Mouse (Mus musculus) MEL (cell line): Measurements from ENCODE around the gene Cfdp1.

Experiments used
- BHLHE40 ChIP-seq: IDR thresholded peaks from 2 replicates; pipeline ENCODE4 v1.6.1; 2012; ENCODE audit warnings: low read depth, mild to moderate bottlenecking, inconsistent platforms, low read length, improper control_type of control experiment, borderline replicate concordance
- CTCF ChIP-seq, 3 experiments: IDR thresholded peaks in 2 of 3; conservative IDR thresholded peaks in 1 of 3; 2 replicates each; pipeline ENCODE4 v1.5.1; 2011 to 2012; ENCODE audit warnings: low read length in 3 of 3, low read depth in 2 of 3, mild to moderate bottlenecking in 2 of 3, improper control_type of control experiment in 1 of 3, inconsistent platforms in 1 of 3, mixed read lengths in 1 of 3, moderate library complexity in 1 of 3; ENCODE audit not compliant: control insufficient read depth in 1 of 3, insufficient read depth in 1 of 3, poor library complexity in 1 of 3, severe bottlenecking in 1 of 3
- ELF1 ChIP-seq: IDR thresholded peaks from 2 replicates; pipeline ENCODE4 v1.6.1; 2014; ENCODE audit warnings: low read depth, mild to moderate bottlenecking, inconsistent platforms, low read length, improper control_type of control experiment, moderate library complexity
- EP300 ChIP-seq, 2 experiments: IDR thresholded peaks; 2 replicates each; pipeline ENCODE4 v1.6.1; 2011; ENCODE audit warnings: improper control_type of control experiment in 2 of 2, low read length in 2 of 2, low read depth in 1 of 2, mild to moderate bottlenecking in 1 of 2
- HCFC1 ChIP-seq: IDR thresholded peaks from 2 replicates; pipeline ENCODE4 v1.6.1; 2012; ENCODE audit warnings: low read depth, mild to moderate bottlenecking, inconsistent platforms, low read length, improper control_type of control experiment, moderate library complexity
- MAFK ChIP-seq: IDR thresholded peaks from 2 replicates; pipeline ENCODE4 v1.6.1; 2011; ENCODE audit warnings: low read depth, mild to moderate bottlenecking, low read length, improper control_type of control experiment, borderline replicate concordance
- MAZ ChIP-seq: IDR thresholded peaks from 2 replicates; pipeline ENCODE4 v1.6.1; 2012; ENCODE audit warnings: low read depth, mild to moderate bottlenecking, inconsistent platforms, low read length, improper control_type of control experiment
- MXI1 ChIP-seq: IDR thresholded peaks from 2 replicates; pipeline ENCODE4 v1.6.1; 2011; ENCODE audit warnings: mild to moderate bottlenecking, low read depth, low read length, improper control_type of control experiment
- MYB ChIP-seq: IDR thresholded peaks from 2 replicates; pipeline ENCODE4 v1.6.1; 2011; ENCODE audit warnings: mild to moderate bottlenecking, low read depth, low read length, improper control_type of control experiment
- MYC ChIP-seq: IDR thresholded peaks from 2 replicates; pipeline ENCODE4 v1.6.1; 2011; ENCODE audit warnings: low read depth, mild to moderate bottlenecking, low read length, improper control_type of control experiment, moderate library complexity
- POLR2A ChIP-seq, 2 experiments: IDR thresholded peaks; 2 replicates each; pipeline ENCODE4 v1.6.1; 2011 to 2012; ENCODE audit warnings: low read length in 2 of 2, mild to moderate bottlenecking in 2 of 2, control low read depth in 1 of 2, improper control_type of control experiment in 1 of 2, low read depth in 1 of 2, moderate library complexity in 1 of 2; ENCODE audit not compliant: control insufficient read depth in 1 of 2, insufficient read depth in 1 of 2, poor library complexity in 1 of 2
- POLR2AphosphoS2 ChIP-seq: IDR thresholded peaks from 2 replicates; pipeline ENCODE4 v1.6.1; 2011; ENCODE audit warnings: low read length, improper control_type of control experiment
- TAL1 ChIP-seq: IDR thresholded peaks from 2 replicates; pipeline ENCODE4 v1.6.1; 2012; ENCODE audit warnings: mild to moderate bottlenecking, inconsistent platforms, low read length, moderate library complexity, mixed read lengths
- TCF12 ChIP-seq: IDR thresholded peaks from 2 replicates; pipeline ENCODE4 v1.6.1; 2014; ENCODE audit warnings: low read depth, mild to moderate bottlenecking, inconsistent platforms, low read length, improper control_type of control experiment, moderate library complexity

DNA sequence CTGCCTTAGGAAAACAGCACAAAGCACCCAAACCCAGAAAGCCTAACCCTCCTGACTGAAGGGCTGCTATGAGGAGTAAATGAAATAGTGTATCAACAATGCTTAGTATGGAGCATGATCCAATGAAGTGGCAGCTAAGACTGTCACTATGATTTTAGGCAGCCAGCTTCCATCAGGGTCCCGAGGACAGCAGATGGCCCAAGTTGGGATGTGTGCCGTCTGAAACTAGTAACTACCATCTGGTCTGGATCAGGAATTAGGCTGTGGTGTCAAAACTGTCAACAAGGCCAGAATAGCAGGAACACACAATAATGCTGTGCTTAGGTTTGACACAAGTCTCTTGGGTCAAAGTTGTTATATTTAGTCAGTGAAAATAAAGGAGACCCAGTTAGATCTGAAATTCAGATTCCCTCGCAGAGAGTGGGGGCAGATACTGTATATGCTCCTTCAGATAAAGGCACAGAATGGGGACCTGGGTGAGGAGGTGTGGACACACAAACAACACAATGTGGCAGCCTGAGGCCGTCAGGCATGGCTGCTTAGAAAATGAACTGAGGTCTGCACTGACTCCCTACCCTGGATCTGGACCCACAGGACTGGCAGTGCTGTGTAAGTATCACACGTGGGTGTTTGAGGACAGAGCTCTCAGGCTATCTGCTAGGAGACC is 83.0 kb downstream of the Cfdp1 start:
- no peak for TF ChIP-seq BHLHE40
- no peak for TF ChIP-seq CTCF (IDR thresholded peaks at IDR 0.05 in 2 of 3, conservative IDR thresholded peaks at IDR 0.05 in 1 of 3; ENCODE audit: control insufficient read depth in 1 of 3, insufficient read depth in 1 of 3, low read depth in 2 of 3, low read length in 3 of 3, poor library complexity in 1 of 3, severe bottlenecking in 1 of 3)
- no peak for TF ChIP-seq POLR2AphosphoS2
- no peak for TF ChIP-seq MAFK
- no peak for TF ChIP-seq TCF12
- TF ChIP-seq MXI1: no peak
- TF ChIP-seq EP300 (IDR thresholded peaks at IDR 0.05; ENCODE audit: low read depth in 1 of 2, low read length in 2 of 2): no peak
- no peak for TF ChIP-seq POLR2A (IDR thresholded peaks at IDR 0.05; ENCODE audit: control insufficient read depth in 1 of 2, insufficient read depth in 1 of 2, low read depth in 1 of 2, low read length in 2 of 2, poor library complexity in 1 of 2)
- TF ChIP-seq ELF1: no peak
- no peak for TF ChIP-seq MAZ
- no peak for TF ChIP-seq HCFC1
- TF ChIP-seq MYB: no peak
- TF ChIP-seq MYC: no peak
- TF ChIP-seq TAL1: no peak
